ENCODE assay signal across 13 mouse cellular contexts in the genomic region with DNA sequence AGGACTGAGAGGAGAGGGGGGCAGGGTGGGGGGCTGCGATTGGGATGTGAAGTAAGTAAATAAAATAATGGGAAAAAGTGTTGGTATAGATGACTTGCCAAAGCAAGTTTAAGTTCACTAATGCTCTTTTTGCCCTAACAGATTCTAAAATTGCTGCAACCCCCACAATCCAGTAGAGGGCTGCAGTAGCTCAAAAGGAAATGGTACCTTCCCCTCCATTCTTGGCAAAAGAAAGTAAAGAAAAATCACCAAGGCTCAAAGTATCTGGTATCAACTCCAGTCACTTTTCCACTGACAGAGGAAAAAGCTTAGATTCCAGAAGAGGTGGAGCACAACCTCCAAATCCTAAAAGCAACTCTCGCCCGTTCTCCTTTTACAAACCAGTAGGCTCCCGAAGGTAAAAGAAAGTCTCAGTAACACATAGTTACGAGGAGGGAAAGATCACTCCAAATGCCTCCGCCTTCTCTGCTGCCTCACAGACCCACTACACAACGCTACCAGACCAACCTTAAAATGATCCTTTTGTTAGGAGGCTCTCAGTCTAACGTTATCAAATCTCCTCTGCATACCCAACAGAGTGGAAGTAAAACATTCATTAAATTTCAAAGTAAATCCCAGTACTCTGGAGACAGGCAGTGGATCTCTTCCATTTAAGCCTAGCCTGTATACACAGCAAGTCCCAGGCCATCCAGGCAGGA. TPM values are rescaled to one million over a fixed set of nuclear protein-coding genes. Genes with fewer than 3 reads are reported as not detected.
DNase-seq lines count a peak whose midpoint lies in the region; ATAC-seq and TF ChIP-seq lines count a peak whose summit lies in the region.
"Had no signal": no experiment of that assay in that cellular context is flagged by ENCODE, and none has a peak within 500 bp of the region (broad histone marks: within the 10 kb centered on the region; RNA-seq: fewer than 3 reads in every experiment).

No protein-coding gene starts in this region.

- no peaks in the 10 kb centered on the region for H3K27me3 ChIP-seq in heart, embryonic 12.5 days (replicated peaks)
- no peaks in the 10 kb centered on the region for H3K27me3 ChIP-seq in heart, embryonic 10.5 days (ENCODE audit: insufficient read depth, poor library complexity, severe bottlenecking)
- no peaks in the 10 kb centered on the region for H3K27me3 ChIP-seq in liver, postnatal 0 days (ENCODE audit: insufficient read depth, low read length)
- no peaks in the 10 kb centered on the region for H3K27me3 ChIP-seq in liver, embryonic 12.5 days (replicated peaks)
- no peaks in the 10 kb centered on the region for H3K27me3 ChIP-seq in hindbrain, embryonic 16.5 days (replicated peaks; ENCODE audit: control insufficient read depth, insufficient read depth, low read length)
- H3K27me3 ChIP-seq: liver, embryonic 13.5 days had no signal

- TF ChIP-seq CTCF in liver, postnatal 0 days (IDR thresholded peaks at IDR 0.05; ENCODE audit: low read depth) = peak; percentile 45

- no peak overlapping the region for H3K9ac ChIP-seq in heart, embryonic 12.5 days
- no peak overlapping the region for H3K9ac ChIP-seq in liver, postnatal 0 days (replicated peaks)
- H3K9ac ChIP-seq in liver, embryonic 12.5 days = no peak overlapping the region
- H3K9ac ChIP-seq in hindbrain, embryonic 16.5 days (ENCODE audit: low read depth, low read length) = no peak overlapping the region
- H3K9ac ChIP-seq: liver, embryonic 13.5 days had no signal

- DNase-seq in heart, embryonic 10.5 days (ENCODE audit: low spot score) = no peak
- no peak for DNase-seq in liver, postnatal 0 days
- DNase-seq in A20 (ENCODE audit: low read depth, low spot score) = peak; percentile 38
- DNase-seq in brain, adult 2 months (ENCODE audit: low read depth, low spot score) = peak; percentile 13
- no peak for DNase-seq in urinary bladder, postnatal 10 days (ENCODE audit: low spot score)
- DNase-seq: gastrocnemius, postnatal 36 days; kidney, adult 11 months; liver, embryonic 13.5 days had no signal

- 58% methylated on average over 8 of the region's 8 CpGs for WGBS in heart, embryonic 12.5 days
- whole genome bisulfite sequencing in heart, embryonic 10.5 days = 67% methylated on average over 8 of the region's 8 CpGs
- WGBS in liver, postnatal 0 days (ENCODE audit: insufficient replicate concordance) = 64% methylated on average over 8 of the region's 8 CpGs
- WGBS in liver, embryonic 12.5 days (ENCODE audit: insufficient replicate concordance) = 66% methylated on average over 8 of the region's 8 CpGs
- WGBS in hindbrain, embryonic 16.5 days = 65% methylated on average over 8 of the region's 8 CpGs

- H3K4me3 ChIP-seq in heart, embryonic 12.5 days = no peak overlapping the region
- no peak overlapping the region for H3K4me3 ChIP-seq in heart, embryonic 10.5 days
- H3K4me3 ChIP-seq in liver, postnatal 0 days (ENCODE audit: low read depth, low read length) = no peak overlapping the region
- H3K4me3 ChIP-seq in liver, embryonic 12.5 days = no peak overlapping the region
- H3K4me3 ChIP-seq in hindbrain, embryonic 16.5 days (ENCODE audit: low read length) = no peak overlapping the region
- H3K4me3 ChIP-seq: forebrain, embryonic 10.5 days; liver, embryonic 13.5 days; myocyte had no signal

- no peaks in the 10 kb centered on the region for H3K4me1 ChIP-seq in heart, embryonic 12.5 days (replicated peaks)
- H3K4me1 ChIP-seq in heart, embryonic 10.5 days = no peaks in the 10 kb centered on the region
- H3K4me1 ChIP-seq in liver, postnatal 0 days (ENCODE audit: insufficient read depth) = peaks cover 5% of the 10 kb centered on the region
- no peaks in the 10 kb centered on the region for H3K4me1 ChIP-seq in liver, embryonic 12.5 days
- no peaks in the 10 kb centered on the region; the same call in 1 of the 2 replicates for H3K4me1 ChIP-seq in hindbrain, embryonic 16.5 days (ENCODE audit: control insufficient read depth, insufficient read depth, low read depth, low read length)
- H3K4me1 ChIP-seq: liver, embryonic 13.5 days had no signal

- no peak overlapping the region for H3K27ac ChIP-seq in heart, embryonic 12.5 days (ENCODE audit: poor library complexity, severe bottlenecking)
- no peak overlapping the region for H3K27ac ChIP-seq in heart, embryonic 10.5 days
- H3K27ac ChIP-seq in liver, postnatal 0 days (ENCODE audit: low read depth) = no peak overlapping the region
- H3K27ac ChIP-seq in liver, embryonic 12.5 days = no peak overlapping the region
- no peak overlapping the region for H3K27ac ChIP-seq in hindbrain, embryonic 16.5 days (ENCODE audit: low read depth, low read length)
- H3K27ac ChIP-seq: forebrain, embryonic 10.5 days; liver, embryonic 13.5 days had no signal

- TF ChIP-seq EP300 in liver, postnatal 0 days (IDR thresholded peaks at IDR 0.05; ENCODE audit: low read depth) = no peak

- no peaks in the 10 kb centered on the region for H3K36me3 ChIP-seq in heart, embryonic 12.5 days
- no peaks in the 10 kb centered on the region for H3K36me3 ChIP-seq in heart, embryonic 10.5 days
- H3K36me3 ChIP-seq in liver, postnatal 0 days (replicated peaks; ENCODE audit: insufficient read depth, low read length) = no peaks in the 10 kb centered on the region
- H3K36me3 ChIP-seq in liver, embryonic 12.5 days = no peaks in the 10 kb centered on the region
- no peaks in the 10 kb centered on the region for H3K36me3 ChIP-seq in hindbrain, embryonic 16.5 days (ENCODE audit: control insufficient read depth, insufficient read depth, low read length)
- H3K36me3 ChIP-seq: forebrain, embryonic 10.5 days; liver, embryonic 13.5 days had no signal

- ATAC-seq in heart, embryonic 12.5 days (ENCODE audit: insufficient number of reproducible peaks, low FRiP score) = no peak
- no peak for ATAC-seq in liver, postnatal 0 days
- ATAC-seq in liver, embryonic 12.5 days = no peak
- no peak for ATAC-seq in hindbrain, embryonic 16.5 days

- no peaks in the 10 kb centered on the region for H3K9me3 ChIP-seq in heart, embryonic 12.5 days (replicated peaks)
- no peaks in the 10 kb centered on the region for H3K9me3 ChIP-seq in heart, embryonic 10.5 days
- H3K9me3 ChIP-seq in liver, postnatal 0 days (ENCODE audit: low read length) = no peaks in the 10 kb centered on the region
- no peaks in the 10 kb centered on the region for H3K9me3 ChIP-seq in liver, embryonic 12.5 days (replicated peaks)
- H3K9me3 ChIP-seq in hindbrain, embryonic 16.5 days (ENCODE audit: control insufficient read depth, low read length) = no peaks in the 10 kb centered on the region
- H3K9me3 ChIP-seq: forebrain, embryonic 10.5 days; liver, embryonic 13.5 days had no signal

- H3K4me2 ChIP-seq in heart, embryonic 12.5 days = peak overlapping the region; percentile 23; the same call in 1 of the 2 replicates
- no peak overlapping the region for H3K4me2 ChIP-seq in liver, postnatal 0 days (ENCODE audit: low read depth, low read length)
- no peak overlapping the region for H3K4me2 ChIP-seq in liver, embryonic 12.5 days
- no peak overlapping the region for H3K4me2 ChIP-seq in hindbrain, embryonic 16.5 days (ENCODE audit: low read length)
- H3K4me2 ChIP-seq: liver, embryonic 13.5 days had no signal

RNA-seq across cellular contexts. Expression of a gene that starts 15.5 kb away (rescaled TPM):
- polyA plus RNA-seq in heart, embryonic 12.5 days (2016; fragmentation: Nextera tagmentation; extraction: Ambion mirVana) = 18.7 and 19.6 TPM in 2 replicates
- polyA plus RNA-seq in heart, embryonic 10.5 days (2016; fragmentation: Nextera tagmentation; extraction: Ambion mirVana) = 11.3 and 15.0 TPM in 2 replicates
- polyA plus RNA-seq in liver, postnatal 0 days (2015; fragmentation: Nextera tagmentation; extraction: Ambion mirVana) = 7.9 and 8.2 TPM in 2 replicates
- 8.6 and 8.8 TPM in 2 replicates for polyA plus RNA-seq in liver, embryonic 12.5 days (2016; fragmentation: Nextera tagmentation; extraction: Ambion mirVana)
- polyA plus RNA-seq in hindbrain, embryonic 16.5 days (2015; fragmentation: Nextera tagmentation; extraction: Ambion mirVana) = 154 and 167 TPM in 2 replicates

RNA-seq across cellular contexts. Expression of a gene that starts 40.0 kb away (rescaled TPM):
- polyA plus RNA-seq in heart, embryonic 12.5 days (2016; fragmentation: Nextera tagmentation; extraction: Ambion mirVana) = 482 and 485 TPM in 2 replicates
- 463 and 533 TPM in 2 replicates for polyA plus RNA-seq in heart, embryonic 10.5 days (2016; fragmentation: Nextera tagmentation; extraction: Ambion mirVana)
- polyA plus RNA-seq in liver, postnatal 0 days (2015; fragmentation: Nextera tagmentation; extraction: Ambion mirVana) = 286 and 297 TPM in 2 replicates
- polyA plus RNA-seq in liver, embryonic 12.5 days (2016; fragmentation: Nextera tagmentation; extraction: Ambion mirVana) = 234 and 239 TPM in 2 replicates
- 392 and 420 TPM in 2 replicates for polyA plus RNA-seq in hindbrain, embryonic 16.5 days (2015; fragmentation: Nextera tagmentation; extraction: Ambion mirVana)

RNA-seq across cellular contexts. Expression of a gene that starts 50.0 kb away (rescaled TPM):
- 27.6 and 30.2 TPM in 2 replicates for polyA plus RNA-seq in heart, embryonic 12.5 days (2016; fragmentation: Nextera tagmentation; extraction: Ambion mirVana)
- 32.6 and 36.6 TPM in 2 replicates for polyA plus RNA-seq in heart, embryonic 10.5 days (2016; fragmentation: Nextera tagmentation; extraction: Ambion mirVana)
- polyA plus RNA-seq in liver, postnatal 0 days (2015; fragmentation: Nextera tagmentation; extraction: Ambion mirVana) = 12.0 and 13.2 TPM in 2 replicates
- 23.0 and 23.9 TPM in 2 replicates for polyA plus RNA-seq in liver, embryonic 12.5 days (2016; fragmentation: Nextera tagmentation; extraction: Ambion mirVana)
- polyA plus RNA-seq in hindbrain, embryonic 16.5 days (2015; fragmentation: Nextera tagmentation; extraction: Ambion mirVana) = 46.5 and 49.2 TPM in 2 replicates

Comparison
In these comparisons a context has a peak if more than half of its experiments do, and no peak if none do; other contexts are left out.
1. DNase-seq: peak in A20 (single experiment) and brain, adult 2 months (single experiment); none in heart, embryonic 10.5 days (single experiment), liver, postnatal 0 days (single experiment) and urinary bladder, postnatal 10 days (single experiment).